Mouse (Mus musculus) myocyte (in vitro differentiated cells): Measurements from ENCODE around the gene Cort. TPM values are rescaled to one million over a fixed set of nuclear protein-coding genes. Genes with fewer than 3 reads are reported as not detected.

Experiments used
- H3K27me3 ChIP-seq: one replicate; pipeline ENCODE4 v1.6.1; 2011; ENCODE audit not compliant: control insufficient read depth, insufficient read depth, insufficient read length
- H3K36me3 ChIP-seq: one replicate; pipeline ENCODE4 v1.6.1; 2011; ENCODE audit not compliant: control insufficient read depth, insufficient read depth
- H3K4me2 ChIP-seq: one replicate; pipeline ENCODE4 v1.6.1; 2011; ENCODE audit warnings: low read depth, control low read depth
- H3K4me3 ChIP-seq: one replicate; pipeline ENCODE4 v1.5.1; 2011; ENCODE audit warnings: mild to moderate bottlenecking, control low read depth, moderate library complexity
- H3K79me2 ChIP-seq: one replicate; pipeline ENCODE4 v1.6.1; 2011; ENCODE audit not compliant: control insufficient read depth, insufficient read depth
- H3ac ChIP-seq: one replicate; pipeline ENCODE4 v1.6.1; 2011; ENCODE audit not compliant: control insufficient read depth, insufficient read length
- CEBPB ChIP-seq: IDR thresholded peaks from 2 replicates; pipeline ENCODE4 v1.6.1; 2011; ENCODE audit warnings: mild to moderate bottlenecking, moderate library complexity; ENCODE audit not compliant: poor library complexity, insufficient read depth, severe bottlenecking
- E2F4 ChIP-seq: IDR thresholded peaks from one replicate; pipeline ENCODE4 v1.6.1; 2011; ENCODE audit warnings: mild to moderate bottlenecking, control low read depth, moderate library complexity; ENCODE audit not compliant: insufficient read depth
- MAX ChIP-seq: IDR thresholded peaks from one replicate; pipeline ENCODE4 v1.6.1; 2011; ENCODE audit warnings: low read depth, mild to moderate bottlenecking, control low read depth
- MYOD1 ChIP-seq, 3 experiments: IDR thresholded peaks; one replicate each; pipeline ENCODE4 v1.6.1; 2011; ENCODE audit warnings: control low read depth in 2 of 3, low read depth in 2 of 3, mild to moderate bottlenecking in 2 of 3, moderate library complexity in 1 of 3; ENCODE audit not compliant: insufficient read length in 2 of 3, control insufficient read depth in 1 of 3
- MYOG ChIP-seq, 3 experiments: IDR thresholded peaks; one replicate each; pipeline ENCODE4 v1.6.1; 2011; ENCODE audit warnings: control low read depth in 2 of 3, low read depth in 2 of 3, mild to moderate bottlenecking in 2 of 3; ENCODE audit not compliant: insufficient read length in 2 of 3, control insufficient read depth in 1 of 3, insufficient read depth in 1 of 3
- POLR2A ChIP-seq: IDR thresholded peaks from one replicate; pipeline ENCODE4 v1.6.1; 2011; ENCODE audit warnings: low read depth, mild to moderate bottlenecking, control low read depth, moderate library complexity; ENCODE audit not compliant: insufficient read length
- POLR2AphosphoS2 ChIP-seq: IDR thresholded peaks from one replicate; pipeline ENCODE4 v1.6.1; 2011; ENCODE audit warnings: low read depth, control low read depth; ENCODE audit not compliant: insufficient read length
- REST ChIP-seq: IDR thresholded peaks from one replicate; pipeline ENCODE4 v1.6.1; 2011; ENCODE audit warnings: mild to moderate bottlenecking, control low read depth, moderate library complexity; ENCODE audit not compliant: insufficient read depth, insufficient read length
- SRF ChIP-seq: IDR thresholded peaks from one replicate; pipeline ENCODE4 v1.6.1; 2011; ENCODE audit warnings: low read depth; ENCODE audit not compliant: control insufficient read depth, insufficient read length
- TCF12 ChIP-seq: IDR thresholded peaks from one replicate; pipeline ENCODE4 v1.6.1; 2011; ENCODE audit warnings: mild to moderate bottlenecking, control low read depth; ENCODE audit not compliant: poor library complexity, insufficient read depth, severe bottlenecking
- TCF3 ChIP-seq: IDR thresholded peaks from one replicate; pipeline ENCODE4 v1.6.1; 2011; ENCODE audit warnings: low read depth, control low read depth; ENCODE audit not compliant: insufficient read length
- USF1 ChIP-seq: IDR thresholded peaks from one replicate; pipeline ENCODE4 v1.6.1; 2011; ENCODE audit warnings: low read depth, mild to moderate bottlenecking, control low read depth, moderate library complexity
- polyA plus RNA-seq: library from polyadenylated mRNA; unstranded; fragments of >200 nt; fragmentation: generic; extraction: Trizol; gene quantifications from one replicate; pipeline ENCODE4 v1.2.1, GENCODE M21; 2012; ENCODE audit warnings: missing spikeins

Gene Cort
- polyA plus RNA-seq, 1 experiment, result not detected

- H3K4me3 ChIP-seq, result peak overlapping the region; percentile 56
- peak overlapping the region; percentile 5 for H3ac ChIP-seq
- no peaks in the 10 kb centered on the region for H3K36me3 ChIP-seq
- TF ChIP-seq CEBPB (no peak), SRF (no peak), TCF12 (no peak), MAX (no peak), POLR2A (no peak), MYOG (IDR thresholded peaks at IDR 0.05; ENCODE audit: control insufficient read depth in 1 of 3, insufficient read depth in 1 of 3, insufficient read length in 2 of 3, low read depth in 2 of 3) (no peak), MYOD1 (IDR thresholded peaks at IDR 0.05; ENCODE audit: control insufficient read depth in 1 of 3, insufficient read length in 2 of 3, low read depth in 2 of 3) (no peak)
- H3K79me2 ChIP-seq, result peaks cover 3% of the 10 kb centered on the region
- no peaks in the 10 kb centered on the region for H3K27me3 ChIP-seq
- H3K4me2 ChIP-seq, result peak overlapping the region; percentile 78
Measured at GRCm38 (mm10) chr4:149136116-149136850, 9.7 kb upstream of the Cort start.

GRCm38 (mm10) chr4:149133395-149133794 is 6.8 kb upstream of the Cort start:
- H3ac ChIP-seq, result no peak overlapping the region
- H3K79me2 ChIP-seq, result peaks cover 3% of the 10 kb centered on the region
- H3K4me3 ChIP-seq, result no peak overlapping the region
- no peaks in the 10 kb centered on the region for H3K27me3 ChIP-seq
- TF ChIP-seq MAX (no peak), CEBPB (no peak), TCF12 (no peak), TCF3 (no peak), E2F4 (no peak), REST (no peak)
- H3K36me3 ChIP-seq, result no peaks in the 10 kb centered on the region
- H3K4me2 ChIP-seq, result no peak overlapping the region

- H3K36me3 ChIP-seq, result no peaks in the 10 kb centered on the region
- H3K4me2 ChIP-seq, result no peak overlapping the region
- no peaks in the 10 kb centered on the region for H3K27me3 ChIP-seq
- no peak for TF ChIP-seq TCF12
- TF ChIP-seq MAX, result no peak
- no peak overlapping the region for H3ac ChIP-seq
- peaks cover 3% of the 10 kb centered on the region for H3K79me2 ChIP-seq
- no peak overlapping the region for H3K4me3 ChIP-seq
Measured at GRCm38 (mm10) chr4:149131789-149132565, 5.4 kb upstream of the Cort start.

GRCm38 (mm10) chr4:149131021-149131752 is 4.6 kb upstream of the Cort start:
- H3K4me2 ChIP-seq, result no peak overlapping the region
- H3K36me3 ChIP-seq, result no peaks in the 10 kb centered on the region
- no peaks in the 10 kb centered on the region for H3K27me3 ChIP-seq
- H3K79me2 ChIP-seq, result peaks cover 3% of the 10 kb centered on the region
- H3ac ChIP-seq, result no peak overlapping the region
- no peak overlapping the region for H3K4me3 ChIP-seq
- TF ChIP-seq POLR2A (no peak), POLR2AphosphoS2 (no peak), TCF3 (no peak), MAX (no peak), REST (no peak), SRF (no peak), E2F4 (no peak), TCF12 (no peak), MYOG (IDR thresholded peaks at IDR 0.05; ENCODE audit: control insufficient read depth in 1 of 3, insufficient read depth in 1 of 3, insufficient read length in 2 of 3, low read depth in 2 of 3) (no peak), CEBPB (no peak), USF1 (no peak), MYOD1 (IDR thresholded peaks at IDR 0.05; ENCODE audit: control insufficient read depth in 1 of 3, insufficient read length in 2 of 3, low read depth in 2 of 3) (no peak)

DNA sequence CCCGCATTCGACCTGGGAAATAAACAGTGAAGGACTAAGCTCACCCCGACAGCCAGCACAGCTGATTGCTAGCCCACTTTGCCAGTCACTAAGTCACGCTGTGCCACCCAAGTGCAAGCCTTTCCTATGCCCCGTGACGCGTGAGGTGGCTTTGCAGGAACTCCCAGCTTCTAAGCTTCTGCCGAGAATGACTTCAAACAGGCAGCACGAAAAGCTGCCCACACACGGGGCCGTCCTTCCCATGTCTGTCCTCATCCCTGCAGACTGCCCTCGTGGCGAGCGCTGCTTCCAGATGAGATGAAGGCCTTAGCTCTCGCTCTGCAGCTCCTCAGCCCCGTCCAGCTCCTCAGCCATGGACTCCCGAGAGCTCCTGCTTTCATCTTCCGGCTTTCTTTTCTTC is 1.9 kb upstream of the Cort start:
- H3ac ChIP-seq, result no peak overlapping the region
- H3K79me2 ChIP-seq, result no peaks in the 10 kb centered on the region
- H3K4me3 ChIP-seq, result no peak overlapping the region
- H3K36me3 ChIP-seq, result no peaks in the 10 kb centered on the region
- H3K4me2 ChIP-seq, result no peak overlapping the region
- H3K27me3 ChIP-seq, result no peaks in the 10 kb centered on the region
- TF ChIP-seq POLR2AphosphoS2 (no peak), E2F4 (no peak), REST (no peak), MYOG (IDR thresholded peaks at IDR 0.05; ENCODE audit: control insufficient read depth in 1 of 3, insufficient read depth in 1 of 3, insufficient read length in 2 of 3, low read depth in 2 of 3) (no peak), TCF12 (no peak), POLR2A (no peak), CEBPB (no peak)
